Mouse (Mus musculus) liver, embryonic 11.5 days (tissue): Measurements from ENCODE around the gene Sema5b. TPM values are rescaled to one million over a fixed set of nuclear protein-coding genes. Genes with fewer than 3 reads are reported as not detected.

Experiments
- ATAC-seq: fragments of 200-750 bp; cut with Nextera tagmentation; replicated peaks from 2 replicates; pipeline ENCODE4 v1.8.0; 2017; ENCODE audit warnings: moderate number of reproducible peaks, mild to moderate bottlenecking, moderate TSS enrichment, moderate library complexity; ENCODE audit not compliant: low FRiP score
- DNase-seq: peaks from one replicate; pipeline ENCODE4 v3.0.0-alpha.2; 2017; ENCODE audit warnings: low spot score
- H3K27ac ChIP-seq: fragments of 300-500 bp; sonication (generic); 2 replicates; pipeline ENCODE4 v1.5.1; 2014; ENCODE audit warnings: mild to moderate bottlenecking, low read depth, low read length, control low read depth
- H3K27me3 ChIP-seq: fragments of 300-500 bp; sonication (generic); replicated peaks from 2 replicates; pipeline ENCODE4 v1.6.1; 2014; ENCODE audit warnings: low read length, mixed read lengths; ENCODE audit not compliant: control insufficient read depth, insufficient read depth
- H3K36me3 ChIP-seq: fragments of 300-500 bp; sonication (generic); 2 replicates; pipeline ENCODE4 v1.6.1; 2014; ENCODE audit warnings: mild to moderate bottlenecking, low read length, moderate library complexity, mixed read lengths; ENCODE audit not compliant: control insufficient read depth, insufficient read depth
- H3K4me1 ChIP-seq: fragments of 300-500 bp; sonication (generic); replicated peaks from 2 replicates; pipeline ENCODE4 v1.6.1; 2014; ENCODE audit warnings: low read length, mixed read lengths; ENCODE audit not compliant: control insufficient read depth, insufficient read depth
- H3K4me2 ChIP-seq: fragments of 300-500 bp; sonication (generic); 2 replicates; pipeline ENCODE4 v1.6.1; 2014; ENCODE audit warnings: mild to moderate bottlenecking, control low read depth, moderate library complexity
- H3K4me3 ChIP-seq: fragments of 300-500 bp; sonication (generic); 2 replicates; pipeline ENCODE4 v1.5.1; 2014; ENCODE audit warnings: low read depth, low read length, control low read depth
- H3K9ac ChIP-seq: fragments of 300-500 bp; sonication (generic); 2 replicates; pipeline ENCODE4 v1.6.1; 2014; ENCODE audit warnings: low read depth, low read length, control low read depth
- H3K9me3 ChIP-seq: fragments of 300-500 bp; sonication (generic); 2 replicates; pipeline ENCODE4 v1.6.1; 2016; ENCODE audit warnings: low read length, inconsistent platforms, mixed read lengths; ENCODE audit not compliant: control insufficient read depth
- WGBS: fragments of 180-500 bp; shearing (Covaris S2); extraction: QIAGEN DNeasy Blood & Tissue Kit; methylation state at CpG from one replicate; pipeline ENCODE4 v1.1.7; 2014; 5-methylcytosine and 5-hydroxymethylcytosine counted together
- polyA plus RNA-seq: library from polyadenylated mRNA; unstranded; fragments of >200 nt; fragmentation: Nextera tagmentation; extraction: Ambion mirVana; gene quantifications from 2 replicates; pipeline ENCODE4 v1.2.1, GENCODE M21; 2014

Gene Sema5b
- polyA plus RNA-seq, 1 experiment from 2014 or later, result 1.4 TPM

DNA sequence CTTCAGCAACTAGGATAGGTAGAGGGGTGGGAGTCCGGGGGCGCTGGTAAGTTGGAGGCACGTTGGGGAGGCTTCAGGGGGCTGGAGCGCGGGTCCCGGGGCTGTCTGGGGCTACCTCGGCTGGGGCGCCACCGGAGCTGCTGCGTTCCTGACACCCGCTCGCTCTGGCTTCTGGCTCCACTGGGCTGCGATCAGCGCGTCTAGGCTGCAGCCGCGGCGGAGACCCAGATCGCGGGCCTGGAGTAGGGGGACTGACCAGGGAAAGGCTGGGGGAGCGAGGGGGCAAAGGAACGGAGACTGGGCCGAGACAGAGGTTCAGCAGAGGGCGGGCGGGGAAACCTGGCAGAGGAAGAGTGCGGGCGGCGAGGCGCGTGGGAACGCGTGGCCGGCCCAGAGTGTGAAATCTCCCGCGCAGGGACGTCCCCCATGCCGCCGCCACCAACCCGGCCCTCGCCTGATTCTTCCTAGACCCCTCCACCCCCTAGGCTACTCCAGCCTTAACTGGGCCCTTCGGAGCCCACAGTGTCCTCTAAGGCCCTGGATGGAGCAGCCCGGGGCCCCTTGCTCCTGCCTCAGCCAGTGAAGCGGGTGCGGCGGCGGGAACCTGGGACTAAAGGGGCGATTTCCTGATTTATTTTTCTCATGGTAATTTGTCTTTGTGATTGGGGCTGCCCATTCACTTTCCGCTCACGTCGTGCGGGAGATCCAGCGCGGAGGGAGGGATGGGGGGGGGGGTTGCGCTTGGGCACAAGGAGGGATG, 896 bp downstream of the Sema5b start:
- peak; percentile 40 for DNase-seq
- H3K4me3 ChIP-seq, result peak overlapping the region; percentile 47
- H3K27ac ChIP-seq, result no peak overlapping the region
- H3K9ac ChIP-seq, result peak overlapping the region; percentile 5; the same call in 1 of the 2 replicates
- H3K9me3 ChIP-seq, result no peaks in the 10 kb centered on the region
- H3K4me2 ChIP-seq, result peak overlapping the region; percentile 69
- H3K27me3 ChIP-seq, result peaks cover 82% of the 10 kb centered on the region
- peak; percentile 18; the same call in 1 of the 2 replicates for ATAC-seq
- H3K4me1 ChIP-seq, result no peaks in the 10 kb centered on the region
- H3K36me3 ChIP-seq, result no peaks in the 10 kb centered on the region
- WGBS, result 1% methylated on average over 53 of the region's 54 CpGs

DNA sequence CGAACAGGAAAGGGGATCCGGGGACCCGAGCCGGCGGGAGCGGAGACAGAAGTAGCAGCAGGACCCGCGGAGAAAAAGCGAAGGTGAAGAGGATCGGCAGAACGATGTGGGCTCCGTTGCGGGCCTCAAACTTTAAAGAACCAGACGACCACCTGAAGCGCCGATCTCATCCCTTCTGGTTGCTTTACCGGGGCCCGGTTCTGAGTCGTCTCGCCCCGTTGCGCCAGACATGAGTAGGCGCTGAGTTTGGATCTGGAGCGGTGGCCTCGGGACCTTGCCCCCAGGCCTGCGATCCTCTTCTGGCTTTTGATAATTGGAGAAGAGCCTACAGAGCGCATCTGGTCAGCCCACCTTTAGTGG, 1.5 kb downstream of the Sema5b start:
- ATAC-seq (no peak), DNase-seq (peak; percentile 36)
- no peaks in the 10 kb centered on the region for H3K36me3 ChIP-seq
- H3K4me2 ChIP-seq, result peak overlapping the region; percentile 69
- H3K27me3 ChIP-seq, result peaks cover 78% of the 10 kb centered on the region
- no peak overlapping the region for H3K9ac ChIP-seq
- H3K9me3 ChIP-seq, result no peaks in the 10 kb centered on the region
- 3% methylated on average over 27 of the region's 27 CpGs for WGBS
- no peak overlapping the region for H3K27ac ChIP-seq
- H3K4me3 ChIP-seq, result peak overlapping the region; percentile 47
- H3K4me1 ChIP-seq, result no peaks in the 10 kb centered on the region

DNA sequence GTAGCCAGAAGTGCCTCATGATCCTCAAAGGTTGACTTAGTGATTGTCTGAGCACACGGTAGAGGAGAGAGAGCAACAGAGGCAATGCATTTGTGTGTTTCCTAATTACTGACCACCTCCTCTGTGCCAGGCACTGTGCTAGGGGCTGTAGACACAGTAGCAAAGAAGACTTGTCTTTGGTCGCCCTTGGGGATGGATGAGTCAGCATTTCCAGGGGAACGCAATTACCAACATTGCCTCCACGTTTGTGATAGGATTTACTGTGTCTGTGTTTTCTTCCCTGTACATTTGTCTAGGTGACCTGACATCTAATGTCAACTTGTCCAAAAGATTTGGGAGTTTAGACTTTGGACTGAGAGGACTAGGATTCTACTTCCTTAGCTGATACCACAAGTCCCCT, 4.8 kb downstream of the Sema5b start:
- 59% methylated on average over 4 of the region's 4 CpGs for WGBS
- H3K4me3 ChIP-seq, result no peak overlapping the region
- H3K27ac ChIP-seq, result no peak overlapping the region
- ATAC-seq, result no peak
- H3K4me1 ChIP-seq, result no peaks in the 10 kb centered on the region
- H3K4me2 ChIP-seq, result no peak overlapping the region
- no peaks in the 10 kb centered on the region for H3K36me3 ChIP-seq
- no peaks in the 10 kb centered on the region for H3K9me3 ChIP-seq
- no peak overlapping the region for H3K9ac ChIP-seq
- DNase-seq, result no peak
- H3K27me3 ChIP-seq, result peaks cover 46% of the 10 kb centered on the region

DNA sequence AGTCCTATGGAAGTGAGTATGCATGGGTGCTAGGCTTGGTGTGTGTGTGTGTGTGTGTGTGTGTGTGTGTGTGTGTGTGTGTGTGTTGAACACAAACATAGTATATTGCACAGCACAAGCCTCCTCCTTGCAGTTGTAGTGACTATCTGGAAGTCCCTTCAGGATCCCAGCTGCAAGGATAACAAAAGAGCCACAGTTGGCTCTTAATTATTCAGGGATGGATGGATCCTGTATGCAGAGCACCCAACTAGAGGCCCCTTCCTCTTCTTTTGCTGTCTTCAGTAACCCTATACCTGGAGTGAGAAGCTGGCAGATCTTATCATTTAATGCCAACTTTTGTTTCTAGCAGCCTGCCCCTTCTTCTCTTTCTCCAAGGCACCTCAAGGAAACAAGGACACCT, 7.0 kb downstream of the Sema5b start:
- H3K9me3 ChIP-seq, result no peaks in the 10 kb centered on the region
- no peak overlapping the region for H3K4me3 ChIP-seq
- no peaks in the 10 kb centered on the region for H3K36me3 ChIP-seq
- no peak overlapping the region for H3K27ac ChIP-seq
- H3K9ac ChIP-seq, result no peak overlapping the region
- H3K27me3 ChIP-seq, result peaks cover 24% of the 10 kb centered on the region
- ATAC-seq, result no peak
- no peak for DNase-seq
- no peak overlapping the region for H3K4me2 ChIP-seq
- H3K4me1 ChIP-seq, result no peaks in the 10 kb centered on the region

DNA sequence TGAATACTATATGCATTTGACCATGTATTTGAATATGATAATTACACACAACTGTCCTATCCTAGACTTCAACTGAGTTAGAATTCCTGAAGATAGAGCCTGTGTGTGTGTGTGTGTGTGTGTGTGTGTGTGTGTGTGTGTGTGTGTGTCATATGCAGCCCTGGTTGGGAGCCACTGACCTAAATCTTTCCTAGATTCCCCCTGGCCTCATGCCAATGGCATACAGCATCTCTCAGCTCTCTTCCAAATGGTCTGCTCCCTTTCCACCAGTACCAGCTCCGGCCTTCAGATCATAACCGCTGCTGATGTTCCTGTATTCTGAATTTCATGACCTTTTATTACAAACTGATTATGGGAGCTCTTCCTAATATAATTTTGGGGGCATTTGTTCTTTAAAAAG, 8.4 kb downstream of the Sema5b start:
- Histone ChIP-seq H3K27ac (no peak overlapping the region), H3K9ac (no peak overlapping the region), H3K27me3 (peaks cover 10% of the 10 kb centered on the region), H3K36me3 (no peaks in the 10 kb centered on the region), H3K4me3 (no peak overlapping the region), H3K9me3 (no peaks in the 10 kb centered on the region), H3K4me1 (no peaks in the 10 kb centered on the region), H3K4me2 (no peak overlapping the region)
- DNase-seq, result no peak
- ATAC-seq, result no peak
- 87% methylated on average over 2 of the region's 2 CpGs for WGBS

DNA sequence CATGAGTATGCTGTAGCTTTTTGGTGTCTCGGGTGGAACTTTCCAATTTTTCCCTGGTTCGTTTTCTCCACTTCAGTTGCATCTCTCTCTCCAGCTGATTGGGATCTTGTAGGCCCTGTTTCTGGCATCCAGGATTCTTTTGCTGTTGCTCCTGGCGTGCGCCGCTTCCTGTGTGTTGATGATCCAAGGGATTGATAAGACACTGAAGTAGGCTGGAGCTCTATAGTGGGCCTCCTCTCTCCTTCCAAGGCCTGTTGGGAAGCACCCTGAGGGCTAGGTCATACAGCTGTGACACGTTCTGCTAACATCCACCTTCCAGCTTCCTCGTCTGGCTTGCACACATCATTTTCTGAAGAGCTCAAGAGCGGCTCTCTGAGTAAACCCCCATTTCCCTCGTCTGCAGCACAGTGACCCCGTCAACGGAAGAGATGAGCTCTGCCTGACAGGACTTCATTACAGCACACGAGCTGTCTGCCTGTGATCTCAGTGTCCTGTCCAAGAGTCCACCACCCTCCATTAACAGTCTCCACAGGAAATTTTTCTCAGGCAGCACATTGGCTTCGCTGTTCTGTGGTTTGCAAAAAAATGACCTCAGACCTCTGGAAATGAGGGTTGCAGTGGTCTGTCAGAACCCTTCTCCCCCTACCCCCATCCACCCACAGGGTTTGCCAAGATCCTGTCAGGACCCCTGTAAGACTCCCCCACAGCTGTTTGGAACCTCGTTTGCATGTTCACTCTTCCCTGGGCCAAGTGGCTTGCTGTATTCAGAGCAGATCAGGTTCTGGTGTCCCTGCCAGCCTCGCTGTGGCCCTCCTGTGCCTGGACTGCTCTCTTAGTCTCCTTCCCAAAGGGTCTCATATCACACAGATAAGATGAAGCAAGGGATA, 14.9 kb downstream of the Sema5b start:
- WGBS, result 62% methylated on average over 15 of the region's 15 CpGs
- no peak overlapping the region for H3K4me3 ChIP-seq
- no peak overlapping the region for H3K9ac ChIP-seq
- DNase-seq, result no peak
- no peaks in the 10 kb centered on the region for H3K36me3 ChIP-seq
- no peaks in the 10 kb centered on the region for H3K9me3 ChIP-seq
- no peaks in the 10 kb centered on the region for H3K27me3 ChIP-seq
- ATAC-seq, result no peak
- H3K27ac ChIP-seq, result no peak overlapping the region
- no peaks in the 10 kb centered on the region for H3K4me1 ChIP-seq
- H3K4me2 ChIP-seq, result no peak overlapping the region

DNA sequence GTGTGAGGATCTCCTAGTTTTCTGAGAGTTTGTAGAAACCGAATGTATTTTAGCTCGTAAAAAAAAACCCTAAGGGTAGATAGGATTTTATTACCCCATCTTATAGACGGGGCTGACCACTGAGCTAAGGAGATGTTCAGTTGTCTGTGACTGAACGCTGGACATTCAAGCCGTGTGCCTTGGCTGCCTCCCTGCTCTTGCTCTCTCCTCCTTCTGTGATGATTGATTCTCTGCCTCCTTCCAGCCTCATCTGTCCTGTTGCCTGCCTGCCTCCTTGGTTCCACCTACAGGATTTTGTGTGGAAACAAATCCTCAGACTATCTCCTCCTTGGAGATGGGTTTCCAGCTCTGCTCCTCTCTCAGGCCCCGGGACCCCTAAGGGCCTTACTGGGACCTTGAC, 16.1 kb downstream of the Sema5b start:
- H3K4me1 ChIP-seq, result no peaks in the 10 kb centered on the region
- H3K36me3 ChIP-seq, result no peaks in the 10 kb centered on the region
- DNase-seq (no peak), ATAC-seq (no peak)
- H3K9ac ChIP-seq, result no peak overlapping the region
- H3K4me3 ChIP-seq, result no peak overlapping the region
- 77% methylated on average over 6 of the region's 6 CpGs for WGBS
- H3K27me3 ChIP-seq, result no peaks in the 10 kb centered on the region; the same call in 1 of the 2 replicates
- no peaks in the 10 kb centered on the region for H3K9me3 ChIP-seq
- H3K27ac ChIP-seq, result no peak overlapping the region
- H3K4me2 ChIP-seq, result no peak overlapping the region

DNA sequence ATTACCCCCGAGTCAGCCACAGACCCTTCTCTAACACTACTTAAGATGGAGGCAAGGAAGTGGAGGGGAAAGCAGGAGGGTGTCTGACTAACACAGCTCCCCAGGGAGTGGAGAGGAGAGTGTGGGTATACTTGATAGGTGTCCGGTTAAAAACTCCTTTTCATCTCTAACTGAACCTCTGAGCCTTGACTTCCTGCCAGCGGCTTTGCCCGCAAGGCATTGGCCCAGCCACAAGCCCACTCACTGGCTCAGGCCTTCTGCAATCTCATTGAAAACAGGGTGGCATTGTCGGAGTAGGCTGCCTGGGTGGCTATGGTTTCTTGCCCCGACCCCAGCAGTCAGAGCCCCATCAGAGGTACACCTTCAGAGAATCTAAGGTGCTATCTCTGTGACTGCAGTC, 20.6 kb downstream of the Sema5b start:
- no peak overlapping the region for H3K27ac ChIP-seq
- no peaks in the 10 kb centered on the region for H3K9me3 ChIP-seq
- ATAC-seq (no peak), DNase-seq (no peak)
- H3K4me2 ChIP-seq, result no peak overlapping the region
- H3K36me3 ChIP-seq, result no peaks in the 10 kb centered on the region
- H3K4me1 ChIP-seq, result no peaks in the 10 kb centered on the region
- H3K27me3 ChIP-seq, result no peaks in the 10 kb centered on the region; the same call in 1 of the 2 replicates
- no peak overlapping the region for H3K9ac ChIP-seq
- WGBS, result 74% methylated on average over 6 of the region's 6 CpGs
- H3K4me3 ChIP-seq, result no peak overlapping the region
